Mouse (Mus musculus) layer of hippocampus, adult 18-20 months (tissue): ENCODE measurements around the gene Thra. TPM values are rescaled to one million over a fixed set of nuclear protein-coding genes. Genes with fewer than 3 reads are reported as not detected.
"Not testable (repeated sequence)": the region's sequence is repeated elsewhere in the genome, so short reads cannot be mapped to it uniquely, and the experiment has no call there.

Experiments
- DNase-seq, 2 experiments: peaks; one replicate each; pipeline ENCODE4 v3.0.0; 2022; ENCODE audit warnings: low spot score in 2 of 2
- total RNA-seq, 2 experiments: library from RNA; stranded (reverse); gene quantifications; 2 replicates each; pipeline ENCODE4 v1.2.3; 2021

Thra gene
- total RNA-seq, 2 experiments from 2014 or later = 1,110 to 1,111 TPM

GRCm38 (mm10) chr11:98715946-98716345 is 24.5 kb upstream of the Thra start:
- DNase-seq = no peak

DNA sequence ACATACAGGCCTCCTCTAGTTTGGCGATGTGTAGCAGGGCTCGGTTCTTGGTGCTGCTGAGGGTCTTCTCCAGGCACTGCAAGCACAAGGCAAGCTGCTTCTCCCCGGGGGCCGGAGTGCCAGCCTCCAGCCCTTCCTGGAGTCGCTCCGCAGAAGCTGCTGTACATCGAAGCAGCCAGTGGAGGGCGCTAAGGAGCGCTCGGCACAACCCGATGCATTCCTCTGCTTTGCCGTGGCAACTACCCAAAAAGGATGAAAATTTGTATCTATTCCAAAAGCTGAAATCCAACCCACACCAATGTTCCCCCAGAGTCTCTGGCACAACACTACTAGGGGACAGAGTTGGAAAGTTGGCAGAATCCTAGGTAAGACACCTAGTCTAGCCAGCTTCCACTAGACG is 22.5 kb upstream of the Thra start:
- peak; percentile 84 to 91 for DNase-seq

GRCm38 (mm10) chr11:98720756-98721155 is 19.7 kb upstream of the Thra start:
- no peak for DNase-seq

GRCm38 (mm10) chr11:98721458-98722226 is 18.8 kb upstream of the Thra start:
- DNase-seq = peak in 1 of 2 experiments; percentile 82

DNA sequence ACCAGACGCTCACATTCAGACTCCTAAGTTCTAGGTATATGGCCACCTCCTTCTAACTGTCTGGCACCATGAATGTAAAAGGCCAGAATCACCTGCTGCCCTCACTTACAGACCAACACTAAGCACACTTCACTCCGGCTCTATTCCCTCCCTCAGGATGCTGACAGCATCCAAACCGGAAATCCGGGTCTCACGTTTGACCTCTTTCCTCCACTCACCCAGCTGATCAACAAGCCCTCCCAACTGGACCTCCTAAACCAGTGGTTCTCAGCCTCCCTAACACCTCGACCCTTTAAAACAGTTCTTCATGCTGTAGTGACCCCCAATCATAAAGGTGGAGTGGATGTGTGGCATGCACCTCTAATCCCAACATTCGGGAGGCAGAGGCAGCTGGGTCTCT is 17.3 kb upstream of the Thra start:
- no peak for DNase-seq

DNA sequence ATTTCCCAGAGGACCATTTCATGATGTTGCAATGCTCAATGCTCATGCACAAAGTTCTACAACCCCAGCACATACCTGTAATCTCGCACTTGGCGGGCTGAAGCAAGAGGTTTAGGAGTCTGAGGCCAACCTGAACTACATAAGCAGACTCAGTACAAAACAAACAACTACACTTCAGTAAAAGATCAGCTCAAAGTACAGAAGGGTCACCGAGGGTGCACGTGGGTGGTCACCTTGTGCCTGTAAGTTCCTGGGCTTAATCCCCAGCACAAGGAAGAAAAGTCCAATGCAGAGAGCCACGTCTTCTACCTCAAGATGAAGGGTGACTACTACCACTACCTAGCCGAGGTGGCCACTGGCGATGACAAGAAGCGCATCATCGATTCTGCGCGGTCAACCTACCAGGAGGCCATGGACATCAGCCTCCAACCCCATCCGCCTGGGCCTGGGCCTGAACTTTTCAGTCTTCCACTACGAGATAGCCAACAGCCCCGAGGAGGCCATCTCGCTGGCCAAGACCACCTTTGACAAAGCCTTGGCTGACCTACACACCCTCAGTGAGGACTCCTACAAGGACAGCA is 14.4 kb upstream of the Thra start:
- DNase-seq = no peak

DNA sequence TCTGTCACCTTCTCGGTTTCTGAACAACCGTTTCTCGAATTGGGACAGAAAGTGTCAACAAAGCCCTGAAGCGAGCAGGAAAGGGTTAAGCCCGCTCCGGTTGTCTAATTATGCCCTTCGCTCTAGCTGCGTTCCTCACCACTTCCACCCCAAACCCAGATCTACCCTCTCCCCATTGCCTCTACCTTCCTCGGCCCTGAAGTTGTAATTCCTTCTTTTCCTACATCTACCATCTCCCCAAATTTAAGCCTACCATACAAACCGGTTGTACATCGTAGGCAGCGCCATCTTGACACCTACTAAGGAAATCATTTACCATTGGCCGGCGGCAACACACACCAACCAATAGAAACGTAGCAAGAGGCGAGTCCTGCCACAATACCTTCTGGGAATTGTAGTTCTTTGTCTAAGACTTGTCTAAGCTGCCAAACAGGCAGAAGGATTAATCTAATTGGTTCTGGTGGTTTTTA is 11.3 kb upstream of the Thra start, which contains the start of gene Med24:
TSS of gene Med24 (minus strand) at position 317 of the 470 bp plus-strand sequence.
- peak; percentile 87 to 96 for DNase-seq

DNA sequence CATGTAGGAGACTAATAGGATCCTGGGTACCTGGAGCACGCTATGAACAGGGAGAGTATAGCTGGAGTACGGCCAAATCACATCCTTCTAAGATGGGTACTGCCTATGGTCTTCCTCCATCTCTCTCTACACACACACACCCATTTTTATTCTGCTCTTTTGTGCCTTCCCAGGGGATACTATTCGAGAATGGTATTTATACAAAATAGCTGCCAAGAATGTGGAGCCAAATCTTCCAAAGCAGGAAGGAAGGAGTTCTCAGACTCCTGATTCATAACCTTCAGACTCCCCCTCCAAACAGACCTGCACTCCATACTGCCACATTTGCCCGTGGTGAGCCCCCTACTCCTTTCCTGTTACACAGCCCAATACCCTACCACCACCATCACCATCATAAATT is 9.7 kb upstream of the Thra start:
- DNase-seq = no peak

GRCm38 (mm10) chr11:98731134-98731533 is 9.3 kb upstream of the Thra start:
- DNase-seq = peak; percentile 87 to 89

GRCm38 (mm10) chr11:98734020-98734419 is 6.4 kb upstream of the Thra start:
- no peak for DNase-seq

DNA sequence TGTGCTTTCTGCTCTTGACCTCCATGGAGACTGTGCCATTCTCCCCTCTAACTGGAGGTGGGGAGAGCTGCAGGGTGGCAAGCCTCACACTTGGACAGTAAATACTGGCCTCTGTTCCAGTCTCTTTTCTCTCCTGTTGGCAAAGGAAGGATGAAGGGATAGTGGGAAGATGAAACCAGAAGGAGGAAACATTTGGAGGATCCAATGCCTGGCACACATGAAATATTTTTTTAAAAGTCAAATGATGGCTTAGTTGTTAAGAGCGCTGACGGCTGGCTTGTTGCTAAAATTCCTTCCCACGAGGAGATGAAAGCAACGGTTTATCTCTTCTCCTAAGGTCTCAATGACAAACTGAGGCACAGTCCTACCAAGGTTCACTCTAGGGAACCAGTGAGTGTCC is 5.3 kb upstream of the Thra start:
- DNase-seq = peak in 1 of 2 experiments; percentile 72

GRCm38 (mm10) chr11:98736176-98736575 is 4.3 kb upstream of the Thra start:
- DNase-seq = no peak

GRCm38 (mm10) chr11:98737220-98737619 is 3.2 kb upstream of the Thra start:
- not testable (repeated sequence) for DNase-seq

- DNase-seq = peak in 1 of 2 experiments; percentile 67
These were observed 2.0 kb upstream of the Thra start for GRCm38 (mm10) chr11:98738428-98738911.

DNA sequence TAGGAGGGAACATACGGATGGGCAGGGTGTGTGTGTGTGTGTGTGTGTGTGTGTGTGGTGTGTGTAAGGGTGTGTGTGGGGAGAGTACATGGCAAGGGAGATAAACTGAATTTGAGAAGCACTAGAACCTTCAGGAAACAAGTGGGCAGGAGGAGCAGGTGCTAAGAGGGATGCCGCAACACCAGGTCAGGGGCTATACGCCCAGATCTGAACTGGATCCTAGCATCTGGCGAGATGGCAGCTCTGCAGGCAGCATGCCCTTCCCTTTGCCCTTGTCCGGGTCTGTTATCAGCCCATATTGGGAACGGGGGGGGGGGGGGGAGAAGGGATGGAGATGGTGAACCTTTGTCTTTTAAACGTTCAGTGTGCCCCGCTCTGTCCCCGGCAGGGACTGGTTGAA is 1.5 kb upstream of the Thra start:
- DNase-seq = no peak

GRCm38 (mm10) chr11:98740026-98740392 is 429 bp upstream of the Thra start:
- peak in 1 of 2 experiments; percentile 61 for DNase-seq

DNA sequence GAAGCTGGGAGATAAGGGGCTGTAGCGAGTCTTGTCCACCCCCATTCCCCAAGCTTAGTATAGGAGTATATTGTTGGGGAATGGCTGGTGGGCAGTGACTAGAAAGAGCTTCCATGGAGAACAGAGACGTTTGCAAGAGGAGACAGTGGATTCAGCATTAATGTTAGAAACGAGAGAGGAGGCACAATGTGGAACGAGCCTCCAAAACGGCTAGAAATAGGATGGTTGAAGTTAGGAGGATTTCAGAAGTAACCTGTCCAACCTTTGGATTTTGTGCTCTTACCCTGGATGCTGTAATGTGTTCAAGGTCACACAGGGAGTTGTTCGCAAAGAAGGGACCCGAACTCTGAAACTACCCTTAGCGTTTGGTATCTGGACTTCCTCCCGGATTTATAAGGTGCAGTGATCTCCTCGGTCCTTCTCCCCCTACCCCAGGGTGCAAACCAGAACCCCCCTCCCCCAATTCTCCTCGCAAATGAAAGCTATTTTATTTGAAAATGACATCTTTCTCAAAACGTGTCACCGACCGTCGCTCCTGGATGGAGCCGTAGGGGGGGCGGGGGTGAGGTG is 698 bp downstream of the Thra start:
- DNase-seq = peak in 1 of 2 experiments; percentile 55

GRCm38 (mm10) chr11:98741622-98742396 is 1.4 kb downstream of the Thra start:
- peak in 1 of 2 experiments; percentile 81 for DNase-seq

DNA sequence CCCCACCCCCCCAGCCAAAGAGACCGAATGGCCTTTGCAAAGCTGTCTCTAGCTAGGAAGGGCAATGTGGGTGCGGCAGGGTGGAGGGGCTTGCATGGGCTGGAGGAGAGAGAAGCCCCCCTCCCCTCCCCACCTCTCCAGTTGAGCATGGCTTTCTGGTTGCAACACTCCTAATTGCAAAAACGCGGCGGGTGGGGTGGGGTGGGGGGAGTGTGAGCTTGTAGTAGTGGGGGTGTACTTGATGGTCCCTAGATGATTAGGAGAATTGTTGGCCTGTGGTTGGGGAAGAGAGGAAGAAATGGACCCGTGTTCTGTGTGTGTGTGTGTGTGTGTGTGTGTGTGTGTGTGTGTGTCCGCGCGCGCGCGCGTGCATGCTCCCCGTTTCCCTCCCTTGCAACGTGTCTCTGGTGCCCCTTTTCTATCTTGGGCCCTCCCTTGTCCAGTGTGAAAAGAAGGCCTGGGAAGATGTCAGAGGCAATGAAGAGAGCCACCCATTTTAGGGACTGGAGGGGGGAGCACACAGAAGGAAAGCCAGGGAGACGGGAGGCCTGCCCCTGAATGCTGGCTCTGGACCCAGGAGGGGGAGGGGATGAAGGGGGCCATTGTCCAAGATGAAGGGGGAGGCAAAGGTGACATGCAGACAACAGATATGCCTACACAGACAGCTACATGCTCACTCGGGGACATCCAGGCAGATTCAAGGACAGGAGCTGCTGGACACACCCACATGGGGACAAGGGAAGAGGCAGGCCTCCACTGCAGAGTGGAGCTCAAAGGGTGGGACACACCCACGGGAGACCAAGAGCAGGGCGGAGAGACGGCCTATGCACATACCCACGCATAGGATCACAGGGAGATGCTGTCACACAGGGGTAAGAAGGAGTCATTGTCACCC is 2.2 kb downstream of the Thra start:
- peak in 1 of 2 experiments; percentile 62 for DNase-seq

DNA sequence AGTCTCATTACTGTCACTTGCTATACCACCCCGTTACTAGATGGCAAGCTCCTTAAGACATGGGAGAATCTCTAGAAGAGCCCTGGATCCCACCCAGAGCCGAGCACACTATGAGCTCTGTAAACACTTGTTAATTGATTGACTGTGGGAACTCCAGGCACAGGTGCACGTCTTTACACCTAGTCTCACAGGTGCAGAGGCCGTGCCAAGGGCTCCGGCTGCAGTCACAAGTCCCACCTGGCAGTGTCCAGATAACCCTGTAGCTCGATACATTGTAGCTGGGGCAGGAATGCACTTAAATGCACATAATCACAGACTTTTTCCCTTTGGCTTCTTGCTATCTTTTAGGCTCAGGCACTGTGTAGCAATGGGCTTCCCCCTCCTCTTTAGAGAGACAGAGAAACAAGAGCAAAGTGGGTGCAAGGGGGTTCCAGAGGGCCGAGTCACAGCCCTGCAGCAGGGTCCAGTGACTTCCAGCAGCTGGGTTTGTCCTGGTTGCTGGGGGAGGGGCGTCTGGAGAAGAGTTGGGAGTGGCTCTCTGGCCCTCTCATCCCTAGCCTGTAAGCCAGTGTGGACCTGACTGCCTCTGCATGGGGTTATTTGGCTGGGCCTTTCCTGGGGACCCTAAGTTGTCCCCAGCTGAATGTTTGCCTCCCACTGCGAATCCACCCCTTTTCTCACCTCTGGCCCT is 3.4 kb downstream of the Thra start:
- peak in 1 of 2 experiments; percentile 48 for DNase-seq
